Mouse (Mus musculus) C2C12 (cell line): ENCODE measurements around the gene Morc3. TPM values are rescaled to one million over a fixed set of nuclear protein-coding genes. Genes with fewer than 3 reads are reported as not detected.
A peak's percentile ranks its signal among the peaks of the same experiment; 100 is the strongest.

ENCODE experiments used
- H3K27me3 ChIP-seq: one replicate; pipeline ENCODE4 v1.6.1; 2011; ENCODE audit not compliant: control insufficient read depth, insufficient read depth, insufficient read length
- H3K36me3 ChIP-seq: one replicate; pipeline ENCODE4 v1.6.1; 2011; ENCODE audit not compliant: control insufficient read depth, insufficient read depth
- H3K4me3 ChIP-seq: one replicate; pipeline ENCODE4 v1.5.1; 2011; ENCODE audit warnings: mild to moderate bottlenecking, control low read depth; ENCODE audit not compliant: poor library complexity, insufficient read depth, severe bottlenecking
- H3K79me2 ChIP-seq: one replicate; pipeline ENCODE4 v1.6.1; 2011; ENCODE audit not compliant: control insufficient read depth, insufficient read depth
- H3K79me3 ChIP-seq: one replicate; pipeline ENCODE4 v1.6.1; 2011; ENCODE audit warnings: low read depth, control low read depth
- H3ac ChIP-seq: one replicate; pipeline ENCODE3; 2011; ENCODE audit warnings: low read depth; ENCODE audit not compliant: control insufficient read depth, insufficient read length
- CEBPB ChIP-seq: IDR thresholded peaks from one replicate; pipeline ENCODE4 v1.6.1; 2011; ENCODE audit warnings: low read depth, mild to moderate bottlenecking, control low read depth, moderate library complexity
- CTCF ChIP-seq: IDR thresholded peaks from one replicate; pipeline ENCODE4 v1.5.1; 2011; ENCODE audit not compliant: control insufficient read depth, insufficient read depth, insufficient read length
- FOSL1 ChIP-seq: IDR thresholded peaks from one replicate; pipeline ENCODE4 v1.8.0; 2011; ENCODE audit warnings: mild to moderate bottlenecking, low read length; ENCODE audit not compliant: poor library complexity, insufficient read depth, severe bottlenecking
- MAX ChIP-seq: IDR thresholded peaks from one replicate; pipeline ENCODE4 v1.6.1; 2011; ENCODE audit warnings: mild to moderate bottlenecking, control low read depth
- MYOD1 ChIP-seq: IDR thresholded peaks from one replicate; pipeline ENCODE4 v1.6.1; 2011; ENCODE audit warnings: low read depth; ENCODE audit not compliant: control insufficient read depth, insufficient read length
- MYOG ChIP-seq: IDR thresholded peaks from one replicate; pipeline ENCODE4 v1.6.1; 2011; ENCODE audit not compliant: control insufficient read depth, insufficient read length; ENCODE audit errors: extremely low read depth
- USF1 ChIP-seq: IDR thresholded peaks from one replicate; pipeline ENCODE4 v1.6.1; 2011; ENCODE audit warnings: low read depth, mild to moderate bottlenecking, control low read depth, moderate library complexity
- long read RNA-seq, 2 experiments: library from polyadenylated mRNA; unstranded; transcript quantifications; one replicate each; pipeline ENCODE4 v2.0.0; 2019 to 2020
- polyA plus RNA-seq: library from polyadenylated mRNA; unstranded; fragments of >200 nt; fragmentation: generic; extraction: Trizol; gene quantifications from one replicate; pipeline ENCODE4 v1.2.1, GENCODE M21; 2012; ENCODE audit warnings: missing spikeins

Gene Morc3
- polyA plus RNA-seq = 8.0 TPM
- long read RNA-seq, experiment 1, full-length matches to known transcripts = 5 of 13 reads
- long read RNA-seq, experiment 1, partial matches to known transcripts = 8 of 13 reads
- long read RNA-seq, experiment 1, other reads (novel, unspliced or antisense) = 0 of 13 reads
- long read RNA-seq, experiment 2, full-length matches to known transcripts = 171 of 186 reads
- long read RNA-seq, experiment 2, partial matches to known transcripts = 12 of 186 reads
- long read RNA-seq, experiment 2, other reads (novel, unspliced or antisense) = 3 of 186 reads

- H3K4me3 ChIP-seq = peak within 1 kb of the TSS; percentile 85
- peaks cover 41% of the 10 kb centered on the region for H3K79me3 ChIP-seq
- peaks cover 11% of the 10 kb centered on the region for H3K36me3 ChIP-seq
- no peaks in the 10 kb centered on the region for H3K27me3 ChIP-seq
- peak within 1 kb of the TSS; percentile 88 for H3ac ChIP-seq
- H3K79me2 ChIP-seq = peaks cover 46% of the 10 kb centered on the region
- peak; percentile 99 for TF ChIP-seq MAX
- no peak for TF ChIP-seq CEBPB
- no peak for TF ChIP-seq USF1
Measured at GRCm38 (mm10) chr16:93831627-93832395, at the start of gene Morc3. Gene Morc3 (plus strand): TSS chr16:93832121.

DNA sequence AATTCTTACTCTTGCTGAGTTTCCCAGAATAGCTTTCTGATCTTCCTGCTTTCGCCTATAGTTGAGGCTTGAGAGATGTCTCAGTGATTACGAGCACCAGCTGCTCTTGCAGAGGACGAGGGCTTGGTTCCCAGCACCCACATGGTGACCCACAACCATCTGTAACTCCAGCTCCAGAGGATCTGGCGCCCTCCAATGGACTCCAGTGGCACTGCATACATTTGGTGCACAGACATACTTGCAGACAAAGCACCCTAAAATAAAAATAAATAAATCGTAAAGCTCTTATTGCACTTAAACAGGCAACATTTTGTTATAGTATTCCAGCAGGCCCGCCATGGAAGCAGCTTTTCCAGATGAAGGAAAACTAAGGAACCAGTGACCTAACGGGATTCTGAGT, 47.7 kb upstream of the Morc3 start:
- TF ChIP-seq CTCF (no peak), MYOG (no peak), CEBPB (no peak), MYOD1 (no peak), USF1 (no peak), MAX (no peak), FOSL1 (no peak)
- H3ac ChIP-seq = no peak overlapping the region
- no peaks in the 10 kb centered on the region for H3K79me3 ChIP-seq
- H3K4me3 ChIP-seq = no peak overlapping the region
- no peaks in the 10 kb centered on the region for H3K27me3 ChIP-seq
- H3K36me3 ChIP-seq = no peaks in the 10 kb centered on the region
- no peaks in the 10 kb centered on the region for H3K79me2 ChIP-seq

DNA sequence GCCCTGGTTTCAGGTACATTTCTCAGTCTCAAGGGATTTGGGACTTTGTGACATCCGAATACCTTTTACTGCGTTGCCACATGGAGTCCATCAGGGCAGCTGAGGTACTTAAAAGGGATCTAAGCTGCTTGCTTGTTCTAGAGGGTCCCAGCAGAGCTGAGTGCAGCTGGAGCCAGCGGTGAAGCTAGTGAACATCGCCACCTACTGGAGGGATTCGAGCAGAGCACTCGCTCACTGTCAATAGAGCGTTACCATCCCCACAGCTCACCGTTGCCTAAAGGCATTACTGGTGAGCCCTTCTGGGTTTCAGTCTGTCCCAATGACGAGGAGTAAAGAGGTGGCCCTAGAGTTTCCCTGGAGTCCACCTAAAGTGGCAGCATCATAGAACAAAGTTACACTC, 46.1 kb upstream of the Morc3 start:
- Histone ChIP-seq H3K79me2 (no peaks in the 10 kb centered on the region), H3K79me3 (no peaks in the 10 kb centered on the region), H3K27me3 (no peaks in the 10 kb centered on the region), H3ac (no peak overlapping the region), H3K36me3 (no peaks in the 10 kb centered on the region), H3K4me3 (no peak overlapping the region)
- no peak for TF ChIP-seq MAX
- no peak for TF ChIP-seq CTCF
- no peak for TF ChIP-seq FOSL1
- TF ChIP-seq MYOD1 = no peak
- no peak for TF ChIP-seq USF1
- TF ChIP-seq MYOG = no peak
- no peak for TF ChIP-seq CEBPB

DNA sequence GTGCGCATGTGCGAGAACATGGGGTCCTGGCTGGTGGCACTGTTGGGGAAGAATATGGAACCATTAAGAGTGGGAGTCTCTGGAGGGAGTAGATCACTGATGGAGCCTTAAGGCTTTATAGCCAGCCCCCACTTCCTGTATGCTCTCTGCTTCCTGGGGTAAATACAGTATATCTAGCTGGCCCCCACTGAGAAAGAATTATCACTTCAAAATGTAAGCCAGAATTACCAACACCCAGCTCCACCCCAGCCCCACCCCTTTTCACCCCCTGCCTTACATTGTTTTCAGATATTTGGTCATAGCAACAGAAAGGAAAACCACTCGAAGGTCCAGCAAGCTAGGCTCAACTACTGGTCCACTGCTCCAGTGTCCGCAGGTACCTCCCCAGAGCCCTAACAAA, 43.5 kb upstream of the Morc3 start:
- H3K79me3 ChIP-seq = no peaks in the 10 kb centered on the region
- TF ChIP-seq MAX (no peak), CEBPB (no peak), USF1 (no peak)
- H3ac ChIP-seq = no peak overlapping the region
- H3K36me3 ChIP-seq = no peaks in the 10 kb centered on the region
- no peaks in the 10 kb centered on the region for H3K27me3 ChIP-seq
- H3K4me3 ChIP-seq = no peak overlapping the region
- H3K79me2 ChIP-seq = no peaks in the 10 kb centered on the region

DNA sequence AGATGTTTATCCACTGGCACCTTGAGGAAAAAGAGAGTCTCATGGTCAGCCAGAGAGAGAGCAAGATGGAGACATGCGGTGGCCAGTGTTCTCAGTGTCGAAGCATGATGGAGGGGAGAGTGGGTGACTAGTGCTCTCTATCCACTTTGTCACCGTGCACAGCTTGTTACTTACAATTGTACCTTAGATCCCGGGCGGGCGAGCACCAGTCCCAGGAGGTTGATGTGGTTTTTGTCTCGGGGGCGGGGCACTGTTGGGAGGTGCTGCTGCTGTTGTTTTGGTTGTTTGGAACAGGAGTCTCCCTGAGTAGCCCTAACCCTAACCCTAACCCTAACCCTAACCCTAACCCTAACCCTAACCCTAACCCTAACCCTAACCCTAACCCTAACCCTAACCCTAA, 43.0 kb upstream of the Morc3 start:
- Histone ChIP-seq H3ac (no peak overlapping the region), H3K4me3 (no peak overlapping the region), H3K36me3 (no peaks in the 10 kb centered on the region), H3K79me2 (no peaks in the 10 kb centered on the region), H3K27me3 (no peaks in the 10 kb centered on the region), H3K79me3 (no peaks in the 10 kb centered on the region)
- TF ChIP-seq USF1 (no peak), CTCF (no peak), MYOG (no peak), FOSL1 (no peak), CEBPB (no peak), MAX (no peak), MYOD1 (no peak)
